Mouse (Mus musculus) cortical plate, adult 2 months (tissue): ENCODE measurements around the gene Prdm1.

Source experiments
- CTCF ChIP-seq: fragments of 200-500 bp; IDR thresholded peaks from 2 replicates; pipeline ENCODE4 v1.5.1; 2011; ENCODE audit warnings: mild to moderate bottlenecking, control low read depth, low read length; ENCODE audit not compliant: insufficient read depth; ENCODE audit errors: extremely low read depth
- POLR2A ChIP-seq: fragments of 200-500 bp; IDR thresholded peaks from 2 replicates; pipeline ENCODE4 v1.6.1; 2011; ENCODE audit warnings: mild to moderate bottlenecking, low read length, control low read depth; ENCODE audit not compliant: insufficient read depth; ENCODE audit errors: extremely low read depth

- no peak for TF ChIP-seq POLR2A
- TF ChIP-seq CTCF: no peak
Observed at GRCm38 (mm10) chr10:44409054-44409453, 119.2 kb downstream of the Prdm1 start.
